Mouse (Mus musculus) megakaryocyte, embryonic 14.5 days (primary cell): ENCODE data around the gene Pcdh11x.

Experiments used
- FLI1 ChIP-seq: IDR thresholded peaks from 2 replicates; pipeline ENCODE4 v1.6.1; 2012; ENCODE audit warnings: low read length, inconsistent platforms, mixed read lengths
- GATA1 ChIP-seq: IDR thresholded peaks from 3 replicates; pipeline ENCODE4 v1.6.1; 2012; ENCODE audit warnings: mixed read lengths, low read length, inconsistent platforms, borderline replicate concordance

DNA sequence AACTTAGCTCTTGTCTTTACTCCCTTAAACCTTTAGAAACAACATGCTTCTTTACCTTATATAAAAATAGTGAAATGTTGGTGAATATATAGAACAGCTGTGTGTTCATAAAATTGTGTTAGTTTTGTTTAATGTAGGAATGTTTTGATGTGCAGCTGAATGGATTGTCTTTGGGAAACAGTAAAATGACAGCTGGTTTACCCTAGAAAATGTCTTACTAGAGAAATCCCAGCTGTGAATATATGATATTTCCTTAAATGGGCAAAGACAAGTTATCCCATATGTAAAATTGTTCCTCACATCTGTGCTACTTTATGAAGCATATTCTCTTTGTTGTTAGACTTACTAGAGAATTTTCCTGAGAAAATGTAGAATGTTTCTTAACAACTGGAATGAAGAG lies 196.4 kb downstream of the Pcdh11x start:
- no peak for TF ChIP-seq GATA1
- no peak for TF ChIP-seq FLI1
